18 mouse cellular contexts compared by ENCODE assay signal in genomic region chr1:77339701-77340100, GRCm38 (mm10).
"Had no signal": no experiment of that assay in that cellular context is flagged by ENCODE, and none has a peak within 500 bp of the region (broad histone marks: within the 10 kb centered on the region; RNA-seq: fewer than 3 reads in every experiment).

No protein-coding gene starts in this region.

- DNase-seq: liver, postnatal 0 days; lung, postnatal 14 days; lung, postnatal 36 days; right cerebral cortex, postnatal 14 days; thymus, adult 2 months; thymus, postnatal 25 days; thymus, postnatal 4 days had no signal

- H3K4me2 ChIP-seq: liver, embryonic 15.5 days; lung, embryonic 15.5 days; midbrain, embryonic 11.5 days; midbrain, embryonic 13.5 days; midbrain, embryonic 15.5 days; neural tube, embryonic 12.5 days; stomach, embryonic 15.5 days had no signal

- H3K9me3 ChIP-seq: liver, embryonic 15.5 days; lung, embryonic 15.5 days; megakaryocyte, embryonic 14.5 days; midbrain, embryonic 13.5 days; midbrain, embryonic 15.5 days; neural tube, embryonic 12.5 days; stomach, embryonic 15.5 days had no signal

- H3K9ac ChIP-seq: liver, embryonic 15.5 days; liver, postnatal 0 days; lung, embryonic 15.5 days; midbrain, embryonic 13.5 days; midbrain, embryonic 15.5 days; neural tube, embryonic 12.5 days; stomach, embryonic 15.5 days had no signal

- ATAC-seq: liver, postnatal 0 days; lung, postnatal 0 days; midbrain, embryonic 13.5 days; midbrain, embryonic 15.5 days had no signal

- H3K4me1 ChIP-seq: liver, embryonic 15.5 days; lung, embryonic 15.5 days; megakaryocyte, embryonic 14.5 days; midbrain, embryonic 15.5 days; neural tube, embryonic 12.5 days; stomach, embryonic 15.5 days had no signal

- H3K27me3 ChIP-seq: lung, embryonic 15.5 days; megakaryocyte, embryonic 14.5 days; midbrain, embryonic 13.5 days; midbrain, embryonic 15.5 days; neural tube, embryonic 12.5 days; stomach, embryonic 15.5 days had no signal

- H3K27ac ChIP-seq: liver, embryonic 15.5 days; lung, embryonic 15.5 days; macrophage; midbrain, embryonic 13.5 days; midbrain, embryonic 15.5 days; neural tube, embryonic 12.5 days; stomach, embryonic 15.5 days; stomach, postnatal 0 days had no signal

- H3K4me3 ChIP-seq: liver, embryonic 15.5 days; lung, embryonic 15.5 days; megakaryocyte, embryonic 14.5 days; midbrain, embryonic 13.5 days; midbrain, embryonic 15.5 days; neural tube, embryonic 12.5 days; stomach, embryonic 15.5 days had no signal

- H3K36me3 ChIP-seq: liver, embryonic 15.5 days; lung, embryonic 15.5 days; midbrain, embryonic 13.5 days; midbrain, embryonic 15.5 days; neural tube, embryonic 12.5 days; stomach, embryonic 15.5 days had no signal
